Mouse (Mus musculus) retina, adult 2 months (tissue): ENCODE results near the gene Actb.
A peak's percentile ranks its signal among the peaks of the same experiment; 100 is the strongest.
"Not testable (repeated sequence)": the region's sequence is repeated elsewhere in the genome, so short reads cannot be mapped to it uniquely, and the experiment has no call there.

Source experiments
- DNase-seq: peaks from one replicate; pipeline ENCODE4 v3.0.0-alpha.2; 2012; ENCODE audit warnings: low read depth, low spot score

The Actb gene

DNA sequence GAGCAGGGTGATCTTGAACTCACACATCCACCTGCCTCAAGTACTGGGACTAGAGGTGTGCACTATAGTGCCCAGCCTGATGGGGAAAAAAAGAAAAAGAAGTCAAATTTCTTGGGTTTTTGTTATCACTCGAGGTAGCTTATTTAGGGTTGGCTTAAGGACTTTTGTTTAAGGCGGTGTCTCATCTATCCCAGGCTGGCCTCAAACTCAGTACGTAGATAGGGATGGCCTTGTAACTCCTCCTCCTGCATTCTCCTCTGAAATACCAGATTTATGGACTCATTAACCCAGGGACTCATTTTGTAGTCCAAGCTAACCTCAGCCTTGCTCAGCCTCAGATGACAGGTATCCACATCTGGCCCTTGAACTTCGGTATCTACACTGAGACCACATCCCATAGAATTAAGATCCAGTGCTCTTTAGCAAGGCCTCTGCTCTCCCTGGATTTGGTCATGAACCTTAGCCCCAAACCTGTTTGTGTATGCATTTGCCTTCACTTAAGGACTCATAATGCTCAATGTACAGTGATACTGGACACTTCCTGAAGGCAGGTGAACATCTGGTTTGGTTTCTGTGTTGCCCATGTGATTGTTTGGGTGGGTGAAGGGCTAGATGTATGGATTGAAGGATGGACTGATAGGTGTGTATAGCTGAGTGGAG is 4.6 kb downstream of the Actb start:
- DNase-seq, result no peak

DNA sequence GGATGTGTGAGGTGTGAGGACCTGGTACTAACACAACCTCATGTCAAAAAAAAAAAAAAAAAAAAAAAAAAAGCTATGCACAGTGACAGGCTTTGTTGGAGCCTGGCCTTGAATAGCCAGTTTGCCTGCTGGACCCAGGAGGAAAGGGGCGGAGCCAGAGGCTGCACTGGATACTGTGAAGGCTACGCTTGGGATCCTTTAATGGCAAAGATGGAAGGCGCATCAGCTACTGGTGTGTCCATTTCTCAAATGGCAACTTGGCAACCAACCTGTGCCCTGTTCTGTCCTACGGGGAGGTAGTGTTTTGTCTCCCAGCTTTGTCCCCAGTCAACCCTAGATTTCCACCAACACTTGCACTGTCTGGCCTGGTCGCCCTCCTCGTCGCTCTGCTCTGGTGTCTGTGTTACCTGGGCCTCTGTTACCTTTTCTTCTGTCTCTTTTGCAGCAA is 5.2 kb downstream of the Actb start:
- no peak for DNase-seq

DNA sequence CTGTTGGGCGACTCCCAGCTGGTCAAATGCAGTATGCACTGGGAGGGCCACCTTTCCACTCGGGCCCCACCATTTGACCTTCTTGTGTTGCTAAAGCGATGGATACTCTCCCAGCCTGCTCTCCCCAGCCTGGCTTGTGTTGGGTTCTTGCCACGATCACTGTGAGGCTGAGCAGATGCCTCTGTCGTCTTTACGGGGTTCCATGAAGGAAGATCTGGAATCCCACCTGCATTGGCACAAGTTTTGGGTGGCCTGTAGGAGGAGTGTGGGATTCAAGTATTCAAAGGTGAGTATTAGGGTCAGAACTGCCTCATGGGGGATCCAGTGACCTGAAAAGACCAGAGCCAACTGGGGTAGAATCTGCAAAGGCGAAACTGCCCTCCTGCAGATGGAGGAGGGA is 5.9 kb downstream of the Actb start:
- DNase-seq, result no peak

DNA sequence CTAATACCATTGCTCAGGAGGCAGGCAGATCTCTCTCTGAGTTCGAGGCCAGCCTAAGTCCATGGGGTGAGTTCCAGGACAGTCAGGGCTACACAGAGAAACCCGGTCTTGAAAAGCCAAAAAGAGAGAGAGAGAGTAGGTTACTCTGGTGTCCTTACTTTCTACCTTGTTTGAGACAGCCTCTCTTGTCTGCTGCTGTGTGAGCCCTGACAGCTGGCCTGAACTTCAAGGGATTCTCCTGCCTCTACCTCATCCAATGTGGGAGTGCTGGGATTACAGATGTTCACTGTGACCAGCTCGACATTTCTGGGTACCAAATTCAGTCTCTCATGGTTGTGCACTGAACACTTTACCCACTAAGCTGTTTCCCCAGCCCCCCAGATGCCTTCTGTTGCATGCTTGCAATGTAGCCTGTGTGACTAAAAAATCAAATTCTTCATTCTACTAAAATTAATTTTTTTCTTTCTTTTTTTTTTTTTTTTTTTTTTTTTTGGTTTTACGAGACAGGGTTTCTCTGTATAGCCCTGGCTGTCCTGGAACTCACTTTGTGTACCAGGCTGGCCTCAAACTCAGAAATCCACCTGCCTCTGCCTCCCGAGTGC is 6.5 kb downstream of the Actb start:
- no peak for DNase-seq

DNA sequence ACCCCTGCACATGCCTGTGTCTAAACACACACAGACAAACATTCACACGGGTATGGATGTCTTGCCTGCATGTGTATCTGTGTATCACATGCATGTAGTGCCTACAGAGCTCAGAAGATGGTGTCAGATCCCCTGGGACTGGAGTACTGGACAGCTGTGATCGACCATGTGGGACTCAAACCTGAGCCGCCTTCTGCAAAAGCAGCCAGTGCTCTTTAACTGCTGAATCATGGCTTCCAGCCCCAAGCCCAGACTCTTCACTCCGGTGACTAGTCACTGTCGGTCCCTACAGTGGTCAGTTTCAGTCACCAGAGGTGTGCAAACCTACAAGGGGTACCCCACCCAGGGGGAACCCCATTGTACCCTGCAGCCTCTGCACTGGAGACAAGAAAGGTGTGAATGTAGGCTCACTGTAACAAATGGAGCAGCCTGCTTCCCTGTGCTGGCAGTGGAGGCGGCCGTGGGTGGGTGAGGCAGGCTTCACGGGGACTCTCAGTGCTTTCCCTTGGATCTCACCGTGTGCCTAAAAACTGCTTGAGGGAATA is 7.4 kb downstream of the Actb start:
- DNase-seq, result no peak

DNA sequence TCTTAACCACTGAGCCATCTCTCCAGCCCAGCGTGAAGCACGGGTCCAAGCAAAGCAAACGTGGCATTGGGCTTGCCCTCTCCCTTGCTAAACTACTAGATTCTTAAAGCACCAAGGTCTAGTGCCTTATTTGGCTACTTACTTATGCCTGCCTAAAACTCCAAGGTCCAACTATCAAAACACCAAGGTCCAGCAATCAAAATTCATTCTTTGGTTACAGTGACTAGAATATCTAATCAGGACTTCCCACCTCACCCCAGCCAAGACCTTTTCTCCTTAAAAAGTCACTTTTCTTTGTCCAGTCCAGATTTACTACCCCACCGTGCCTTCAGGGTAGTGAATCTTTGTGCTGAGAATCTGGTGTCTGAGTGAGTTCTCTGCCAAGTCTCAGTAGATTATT is 8.2 kb downstream of the Actb start:
- no peak for DNase-seq

DNA sequence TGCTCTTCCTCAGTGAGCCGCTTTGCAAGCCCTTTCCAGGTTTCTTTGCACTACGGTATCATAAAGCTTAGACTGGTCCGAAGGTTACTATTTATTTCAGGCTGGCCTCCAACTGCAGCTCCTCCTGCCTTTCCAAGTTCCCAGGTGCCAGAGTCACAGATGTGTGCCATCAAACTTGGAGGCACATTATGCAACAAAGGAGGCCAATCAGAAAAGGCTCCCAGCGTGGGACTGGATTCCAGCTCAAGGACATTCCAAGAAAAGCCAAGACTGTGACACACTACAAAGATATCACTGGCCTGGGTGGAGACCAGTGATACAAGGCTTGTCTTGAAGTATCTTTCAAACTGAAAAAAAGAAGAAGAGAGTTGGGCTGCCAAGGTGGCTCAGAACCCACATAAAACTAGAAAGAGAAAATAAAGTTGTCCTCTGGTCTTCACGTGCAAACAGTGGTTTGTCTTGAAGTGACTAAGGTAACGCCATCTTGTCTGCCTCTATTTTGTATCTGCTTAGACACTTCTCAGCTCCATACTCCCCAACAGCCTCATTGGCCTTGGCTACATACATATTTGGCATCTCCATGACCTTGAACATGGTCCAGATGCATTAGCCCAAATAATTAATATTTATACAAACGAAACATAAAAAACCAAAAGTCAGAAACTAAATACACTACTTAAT is 8.8 kb downstream of the Actb start:
- no peak for DNase-seq

DNA sequence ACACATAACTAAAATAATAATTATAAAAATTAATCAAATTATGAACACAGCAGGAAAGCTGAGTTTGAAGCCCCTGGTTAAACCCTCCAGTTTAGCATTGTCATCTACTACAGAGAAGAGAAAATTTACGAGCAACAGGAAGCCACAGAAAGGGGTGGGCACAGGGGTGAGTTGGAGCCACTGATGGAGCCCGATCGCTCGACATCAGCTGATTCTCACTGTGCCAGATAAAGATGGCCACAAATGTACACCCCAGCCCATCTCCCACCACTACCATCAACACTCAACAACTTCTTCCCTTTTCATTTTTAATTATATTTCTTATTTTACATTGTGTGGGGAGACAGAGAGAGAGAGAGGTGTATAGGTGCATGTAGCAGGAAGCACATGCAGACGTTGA is 9.8 kb downstream of the Actb start:
- no peak for DNase-seq

DNA sequence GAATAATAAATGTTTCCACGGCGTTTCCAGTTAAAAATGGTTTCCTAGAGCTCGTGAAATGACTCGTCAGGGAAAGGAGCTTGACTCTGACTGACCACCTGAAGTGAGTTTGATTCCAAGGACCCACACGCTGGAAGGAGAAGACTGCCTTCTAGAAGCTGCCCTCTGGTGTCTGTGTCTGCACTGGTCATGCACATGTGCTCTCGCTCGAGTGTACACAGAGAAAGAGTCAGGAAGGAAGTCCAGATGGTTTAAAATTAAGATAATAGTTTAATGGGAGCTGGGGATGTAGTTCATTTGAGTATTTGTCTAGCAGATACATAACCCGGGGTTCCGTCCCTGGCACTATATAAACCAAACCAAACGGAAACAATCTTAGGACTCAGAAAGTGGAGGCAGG is 10.4 kb downstream of the Actb start:
- DNase-seq, result no peak

DNA sequence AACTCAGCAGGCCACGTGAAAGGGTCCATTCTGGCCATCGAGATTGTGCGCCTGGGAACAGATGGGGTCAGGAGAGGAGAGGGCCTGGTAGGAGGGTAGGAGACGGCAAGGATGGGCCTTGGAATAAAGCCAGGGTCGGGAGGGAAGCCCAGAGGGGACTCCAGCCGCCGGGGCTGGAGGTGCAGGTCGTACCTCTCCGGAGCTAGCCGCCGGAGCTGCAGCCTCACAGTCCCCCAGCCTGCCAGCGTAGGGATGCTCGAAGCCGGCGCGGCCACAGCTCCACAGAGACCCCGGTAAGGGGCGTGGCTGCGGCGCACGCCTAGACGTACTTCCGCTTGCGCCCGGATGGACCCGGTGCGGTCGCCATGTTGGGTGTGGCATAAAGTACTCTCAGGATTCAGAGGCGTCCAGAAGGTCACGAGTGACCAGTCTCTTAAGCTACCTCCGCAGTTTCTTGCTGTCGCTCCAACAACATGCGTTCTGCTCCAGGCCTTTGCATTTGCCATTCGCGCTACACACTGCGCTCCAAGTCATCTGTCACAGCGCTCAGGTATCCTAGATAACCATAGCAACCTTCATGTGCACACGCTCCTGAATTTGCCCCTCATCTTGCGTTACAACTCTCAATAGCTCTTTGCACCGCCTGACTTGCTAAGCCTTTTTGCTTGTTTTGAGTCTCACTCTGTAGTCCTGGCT is 11.5 kb downstream of the Actb start, which contains the start of gene Fbxl18:
Gene Fbxl18 (minus strand): TSS at position 504 of the 696 bp plus-strand sequence.
- peak; percentile 83 for DNase-seq

DNA sequence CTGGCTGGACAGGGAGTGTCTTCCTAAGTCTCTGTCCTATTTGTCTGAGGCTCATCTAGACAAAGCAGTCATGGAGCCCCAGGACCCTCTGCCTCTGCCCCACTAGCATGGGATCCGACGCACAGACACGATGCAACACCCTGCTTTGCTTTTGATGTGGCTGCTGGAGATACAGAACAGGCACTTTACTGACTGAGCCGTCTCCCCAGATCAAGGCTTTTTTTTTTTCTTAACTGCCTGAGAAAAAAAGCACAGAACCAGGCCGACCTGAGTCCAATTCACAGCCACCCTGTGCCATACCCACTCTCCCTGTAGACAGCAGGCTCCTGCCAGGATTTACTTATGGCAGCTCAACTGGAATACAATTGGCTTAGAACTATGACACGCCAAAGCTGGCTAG is 15.2 kb downstream of the Actb start:
- no peak for DNase-seq

DNA sequence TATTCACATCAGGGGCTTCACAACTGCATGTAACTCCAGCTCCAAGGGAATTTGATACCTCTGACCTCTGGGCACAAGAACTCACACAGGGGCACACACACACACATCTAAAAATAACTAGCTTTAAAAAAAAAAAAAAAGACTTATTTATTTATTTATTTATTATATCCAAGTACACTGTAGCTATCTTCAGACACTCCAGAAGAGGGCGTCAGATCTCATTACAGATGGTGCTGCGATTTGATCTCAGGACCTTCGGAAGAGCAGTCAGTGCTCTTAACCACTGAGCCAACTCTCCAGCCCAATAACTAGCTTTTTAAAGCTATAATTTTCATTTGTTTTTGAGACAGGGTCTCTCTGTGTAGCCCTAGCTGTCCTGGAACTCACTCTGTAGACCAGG is 19.0 kb downstream of the Actb start:
- DNase-seq, result not testable (repeated sequence)

DNA sequence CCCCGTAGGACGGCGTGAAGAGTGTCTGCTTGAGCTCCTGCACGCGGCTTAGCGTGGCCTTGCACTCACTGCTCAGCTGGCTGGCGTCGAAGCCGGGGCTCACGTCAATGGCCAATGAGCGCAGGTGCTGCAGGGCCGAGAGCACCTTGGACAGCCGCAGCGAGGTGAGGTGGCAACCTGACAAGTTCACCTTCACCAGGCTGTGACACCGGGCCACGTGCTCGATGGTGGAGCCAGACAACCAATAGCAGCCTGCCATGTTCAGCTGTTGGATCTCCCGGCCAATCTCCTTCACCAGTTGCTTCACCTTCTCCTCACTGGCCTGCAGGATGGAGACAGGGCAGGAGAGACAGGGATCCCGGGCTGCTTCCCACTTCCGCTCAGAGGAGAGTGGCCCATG is 19.8 kb downstream of the Actb start:
- no peak for DNase-seq

DNA sequence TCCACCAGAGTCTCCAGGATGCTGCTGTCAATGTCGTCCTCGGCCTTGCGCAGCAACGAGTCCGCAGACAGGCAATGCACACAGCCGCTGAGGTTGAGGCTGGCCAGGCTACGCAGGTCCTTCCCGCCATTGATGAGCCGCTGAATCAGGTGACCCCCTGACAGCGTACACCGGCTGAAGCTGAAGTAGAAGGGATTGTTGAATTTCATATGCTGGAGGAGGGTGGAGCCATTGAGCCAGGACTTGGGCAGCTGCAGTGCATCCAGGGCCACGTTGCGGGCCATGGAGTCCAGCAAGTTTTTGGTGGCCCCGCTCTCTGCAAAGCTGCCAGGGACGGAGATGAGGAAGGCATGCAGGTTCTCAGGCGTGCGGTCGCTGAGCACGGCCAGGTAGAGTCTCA is 20.4 kb downstream of the Actb start:
- no peak for DNase-seq

DNA sequence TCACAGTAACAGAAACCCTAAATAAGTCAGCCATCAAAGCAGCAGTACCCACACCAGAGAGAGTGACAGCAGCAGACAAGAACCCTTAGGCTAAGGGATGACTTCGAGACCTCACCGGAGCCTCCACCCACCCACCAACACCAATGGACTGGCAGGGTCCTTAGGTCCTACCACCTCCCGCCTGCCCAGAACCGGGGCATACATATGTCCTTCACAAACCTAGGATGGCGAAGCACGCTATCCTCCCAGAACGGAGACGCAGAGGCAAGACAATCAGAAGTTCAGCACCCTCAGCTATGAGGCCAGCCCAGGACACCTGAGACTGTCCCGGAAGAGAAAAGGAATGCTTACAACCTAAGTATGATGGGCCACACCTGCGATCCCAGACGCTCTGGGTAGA is 24.1 kb downstream of the Actb start:
- DNase-seq, result no peak

DNA sequence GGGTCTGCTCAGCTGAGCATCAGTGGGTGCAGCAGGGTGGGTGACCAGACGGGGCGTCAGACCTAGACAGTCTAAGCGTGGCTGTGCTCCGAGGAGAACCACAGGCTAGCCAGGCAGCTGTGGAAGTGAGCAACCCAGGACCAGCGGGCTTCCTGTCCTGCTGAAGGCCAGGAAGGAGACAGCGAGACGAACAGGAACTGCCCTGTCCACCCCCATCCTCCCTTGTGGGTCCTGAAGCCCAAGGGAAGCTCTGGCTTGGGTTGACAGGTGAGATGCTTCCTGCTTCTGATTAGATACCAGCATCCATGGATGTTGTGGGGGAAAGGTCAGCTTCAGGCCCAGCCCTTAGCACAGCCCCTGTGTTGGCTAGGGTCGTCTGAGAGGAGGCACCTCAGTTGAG is 24.6 kb downstream of the Actb start:
- DNase-seq, result no peak

DNA sequence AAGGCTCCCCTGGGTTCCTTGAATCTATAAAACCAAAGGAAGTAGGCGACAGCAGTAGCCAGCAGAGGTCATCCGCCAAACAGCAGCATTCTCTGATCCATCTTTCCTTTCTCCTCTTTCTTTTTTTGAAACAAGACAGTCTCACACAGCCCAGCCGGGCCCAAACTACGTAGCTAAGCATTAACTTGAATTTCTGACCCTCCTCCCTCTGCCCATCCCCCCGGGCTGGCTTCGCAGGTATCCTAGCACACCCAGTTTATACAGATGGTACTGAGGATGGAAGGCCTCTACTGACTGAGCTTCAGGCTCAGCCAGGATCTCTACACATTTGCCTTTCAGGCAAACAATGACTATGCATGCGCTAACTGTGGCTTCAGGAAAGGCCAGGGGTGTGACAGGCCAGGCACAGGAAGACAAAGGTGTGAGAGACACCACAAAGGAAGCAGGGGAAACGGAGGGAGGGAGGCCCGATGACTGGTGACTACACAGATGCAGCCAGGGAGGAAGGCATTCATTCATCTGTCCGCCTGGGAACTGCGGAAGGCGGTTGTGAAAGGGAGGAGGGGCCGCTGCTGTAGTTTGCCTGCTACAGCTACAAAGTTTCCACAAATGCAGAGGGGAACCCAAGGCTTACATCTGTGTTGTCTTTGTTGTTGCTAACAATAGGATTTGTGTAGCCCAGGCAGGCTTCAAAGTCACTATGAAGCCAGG is 25.6 kb downstream of the Actb start:
- DNase-seq, result no peak

DNA sequence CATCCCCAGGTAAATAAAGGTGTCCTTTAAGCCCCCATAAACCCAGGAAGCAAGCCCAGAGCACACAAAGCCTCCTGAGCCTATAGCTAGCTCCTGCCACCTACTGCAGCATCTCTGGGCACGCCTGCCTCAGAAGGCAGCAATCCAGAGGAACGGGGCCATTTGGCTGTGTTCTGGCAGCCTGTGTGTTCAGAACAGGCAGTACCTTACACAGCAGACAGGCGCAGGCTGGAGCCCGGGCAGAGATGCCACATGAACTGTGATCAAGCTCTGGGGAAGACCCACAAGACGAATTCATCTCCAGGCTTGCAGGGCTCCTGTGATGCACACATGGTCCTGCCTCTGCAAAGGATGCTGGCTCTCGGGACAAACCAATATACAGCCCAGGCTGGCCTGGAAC is 26.3 kb downstream of the Actb start:
- no peak for DNase-seq

DNA sequence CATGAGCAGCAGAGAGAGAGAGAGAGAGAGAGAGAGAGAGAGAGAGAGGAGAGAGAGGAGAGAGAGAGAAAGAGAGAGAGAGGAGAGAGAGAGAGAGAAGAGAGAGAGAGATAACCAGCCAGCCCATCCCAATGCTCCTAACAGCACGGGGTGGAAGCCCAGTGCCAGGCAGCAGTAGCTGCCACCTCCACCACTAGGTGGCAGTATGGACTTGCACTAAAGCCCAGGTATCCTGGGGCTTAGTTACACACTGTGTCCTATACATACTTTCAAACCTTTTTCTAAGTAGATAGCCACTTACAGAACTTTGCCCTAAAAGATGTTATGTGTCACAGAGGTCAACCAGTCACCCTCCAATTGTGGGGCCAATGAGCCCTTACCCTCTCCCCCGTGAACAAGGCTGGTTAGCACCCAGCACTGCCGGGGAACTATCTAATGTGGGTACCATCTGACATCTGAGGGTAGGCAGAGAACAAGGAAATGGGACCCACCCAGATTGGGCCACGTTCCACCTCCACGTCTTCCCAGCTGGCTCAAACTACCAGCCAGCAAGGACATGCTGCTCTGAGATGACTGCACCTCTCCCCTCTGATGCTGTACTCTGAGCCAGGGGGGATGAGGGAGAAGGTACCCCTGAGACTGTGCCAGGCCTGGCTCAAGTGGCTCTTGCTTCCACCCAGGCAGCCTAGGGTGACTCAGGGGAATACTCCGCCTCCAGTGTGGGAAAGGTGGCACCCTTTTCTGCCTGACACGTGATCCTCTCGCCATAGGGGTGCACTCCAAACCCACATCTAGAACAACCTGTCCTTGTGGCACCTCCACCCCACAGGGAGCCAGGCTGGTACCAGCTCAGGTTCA is 27.0 kb downstream of the Actb start:
- DNase-seq, result peak; percentile 62

DNA sequence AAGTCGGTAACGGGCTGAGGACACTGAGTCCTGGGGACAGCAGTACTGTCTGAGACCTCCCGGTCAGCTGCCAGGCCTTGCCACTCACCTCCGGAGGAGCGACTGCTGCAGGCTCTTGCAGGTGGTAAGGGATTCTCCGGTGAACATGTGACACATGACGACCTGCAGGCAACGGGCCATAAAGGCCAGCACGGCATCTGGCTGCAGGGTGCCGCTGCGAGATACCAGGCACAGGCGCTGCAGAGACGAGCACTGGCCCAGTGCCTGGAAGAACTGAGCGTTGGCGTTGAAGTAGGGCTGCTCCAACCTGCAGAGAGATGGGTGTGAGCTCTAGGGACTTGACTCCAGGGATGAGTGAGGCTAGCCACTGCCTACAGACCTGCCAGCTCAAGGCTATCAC is 28.0 kb downstream of the Actb start:
- DNase-seq, result no peak
